Mouse (Mus musculus) neural tube, embryonic 12.5 days (tissue): ENCODE results near the gene Ttc23. TPM values are rescaled to one million over a fixed set of nuclear protein-coding genes. Genes with fewer than 3 reads are reported as not detected.

Experiments
- ATAC-seq: fragments of 200-750 bp; cut with Nextera tagmentation; 2 replicates; pipeline ENCODE4 v1.8.0; 2017; ENCODE audit warnings: low read depth, mild to moderate bottlenecking, moderate TSS enrichment, moderate library complexity; ENCODE audit not compliant: low FRiP score
- H3K27ac ChIP-seq: fragments of 300-500 bp; sonication (generic); 2 replicates; pipeline ENCODE4 v1.5.1; 2016
- H3K27me3 ChIP-seq: fragments of 300-500 bp; sonication (generic); replicated peaks from 2 replicates; pipeline ENCODE4 v1.6.1; 2016; ENCODE audit warnings: mild to moderate bottlenecking
- H3K36me3 ChIP-seq: fragments of 300-500 bp; sonication (generic); 2 replicates; pipeline ENCODE4 v1.6.1; 2016; ENCODE audit warnings: mild to moderate bottlenecking
- H3K4me1 ChIP-seq: fragments of 300-500 bp; sonication (generic); 2 replicates; pipeline ENCODE4 v1.6.1; 2016
- H3K4me2 ChIP-seq: fragments of 300-500 bp; sonication (generic); replicated peaks from 2 replicates; pipeline ENCODE4 v1.6.1; 2016; ENCODE audit warnings: mild to moderate bottlenecking
- H3K4me3 ChIP-seq: fragments of 300-500 bp; sonication (generic); 2 replicates; pipeline ENCODE4 v1.5.1; 2016
- H3K9ac ChIP-seq: fragments of 300-500 bp; sonication (generic); 2 replicates; pipeline ENCODE4 v1.6.1; 2016; ENCODE audit warnings: mild to moderate bottlenecking
- H3K9me3 ChIP-seq: fragments of 300-500 bp; sonication (generic); 2 replicates; pipeline ENCODE4 v1.6.1; 2016; ENCODE audit warnings: mild to moderate bottlenecking
- WGBS: fragments of 180-500 bp; shearing (Covaris S2); methylation state at CpG from one replicate; pipeline ENCODE4 v1.1.7; 2016; 5-methylcytosine and 5-hydroxymethylcytosine counted together
- polyA plus RNA-seq: library from polyadenylated mRNA; unstranded; fragments of >200 nt; fragmentation: Nextera tagmentation; extraction: Ambion mirVana; gene quantifications from 2 replicates; pipeline ENCODE4 v1.2.1, GENCODE M21; 2016

The Ttc23 gene
- 22.2 and 23.7 TPM in 2 replicates for polyA plus RNA-seq

DNA sequence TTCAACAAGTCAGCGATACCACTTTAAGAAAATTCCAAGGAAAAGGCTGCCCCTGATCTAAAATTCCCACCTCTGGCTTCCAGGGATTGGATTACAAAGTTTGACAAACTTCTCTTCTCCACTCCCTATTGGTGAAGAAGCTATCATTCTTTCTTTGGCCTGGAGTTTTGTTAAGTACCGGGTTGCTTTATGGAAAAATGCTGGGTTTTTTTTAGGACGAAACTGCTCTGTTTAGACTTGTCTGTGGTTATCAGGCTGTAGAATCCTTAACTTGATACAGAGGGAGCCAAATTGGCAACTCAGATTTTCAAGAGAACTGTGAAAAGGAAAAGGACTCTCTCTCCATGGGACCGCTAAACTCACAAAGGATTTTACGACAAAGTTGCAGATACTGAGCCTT lies at the start of gene Ttc23:
Gene Ttc23, plus strand, starts transcription at position 134 of the 400 bp plus-strand sequence.
- Histone ChIP-seq H3K27me3 (no peaks in the 10 kb centered on the region), H3K4me2 (peak within 1 kb of the TSS; percentile 60), H3K4me1 (peaks cover 26% of the 10 kb centered on the region), H3K27ac (no peak within 1 kb of the TSS), H3K36me3 (no peaks in the 10 kb centered on the region), H3K4me3 (peak within 1 kb of the TSS; percentile 64), H3K9me3 (no peaks in the 10 kb centered on the region), H3K9ac (peak within 1 kb of the TSS; percentile 59)
- WGBS, result 1% methylated on average over 5 of the region's 5 CpGs
- no peak for ATAC-seq

DNA sequence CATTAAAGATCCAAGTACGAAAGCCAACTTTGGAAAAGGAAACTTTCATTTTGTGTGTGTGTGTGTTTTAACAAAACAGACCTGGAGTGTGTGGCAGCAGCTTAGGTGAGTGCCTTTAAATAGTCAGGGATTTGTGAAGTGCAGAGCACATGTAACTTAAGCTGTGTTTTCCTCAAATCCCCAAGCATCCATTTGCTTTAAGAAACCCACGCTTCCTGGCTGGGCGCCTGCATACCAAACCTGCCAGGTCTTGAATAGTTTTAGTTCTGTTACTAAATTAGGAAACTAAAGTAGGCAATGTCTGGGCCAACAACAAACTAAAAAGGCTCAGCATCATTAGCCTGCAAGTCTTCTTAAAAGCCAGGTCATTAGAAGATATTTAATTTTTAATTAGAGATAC lies 49.2 kb upstream of the Ttc23 start:
- Histone ChIP-seq H3K4me1 (no peaks in the 10 kb centered on the region), H3K27me3 (no peaks in the 10 kb centered on the region), H3K27ac (no peak overlapping the region), H3K36me3 (no peaks in the 10 kb centered on the region), H3K4me2 (no peak overlapping the region), H3K4me3 (no peak overlapping the region), H3K9ac (no peak overlapping the region), H3K9me3 (no peaks in the 10 kb centered on the region)
- WGBS, result 85% methylated on average over 3 of the region's 3 CpGs
- no peak for ATAC-seq

DNA sequence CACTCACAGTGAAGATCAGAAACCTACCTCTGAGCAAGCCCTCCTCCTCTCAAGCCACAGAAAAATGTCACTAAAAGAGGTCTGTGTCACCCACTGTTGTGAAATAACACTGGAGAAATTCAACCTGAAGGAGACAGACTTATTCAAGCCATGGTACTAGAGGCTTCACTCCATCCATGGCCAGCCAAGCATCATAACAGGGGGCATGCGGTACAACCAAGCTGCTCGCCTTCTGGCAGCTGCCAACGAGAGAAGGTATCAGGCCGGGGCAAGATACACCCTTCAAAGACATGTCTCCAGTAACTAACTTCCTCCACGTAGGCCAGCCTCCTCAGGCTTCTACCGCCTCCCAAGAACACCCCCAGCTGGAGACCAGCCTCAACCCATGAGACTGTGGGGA lies 42.1 kb upstream of the Ttc23 start:
- H3K9ac ChIP-seq, result no peak overlapping the region
- no peak for ATAC-seq
- no peaks in the 10 kb centered on the region for H3K27me3 ChIP-seq
- no peaks in the 10 kb centered on the region for H3K36me3 ChIP-seq
- WGBS, result 81% methylated on average over 6 of the region's 6 CpGs
- no peak overlapping the region for H3K27ac ChIP-seq
- no peaks in the 10 kb centered on the region for H3K9me3 ChIP-seq
- no peak overlapping the region for H3K4me2 ChIP-seq
- H3K4me1 ChIP-seq, result peaks cover 9% of the 10 kb centered on the region
- no peak overlapping the region for H3K4me3 ChIP-seq

DNA sequence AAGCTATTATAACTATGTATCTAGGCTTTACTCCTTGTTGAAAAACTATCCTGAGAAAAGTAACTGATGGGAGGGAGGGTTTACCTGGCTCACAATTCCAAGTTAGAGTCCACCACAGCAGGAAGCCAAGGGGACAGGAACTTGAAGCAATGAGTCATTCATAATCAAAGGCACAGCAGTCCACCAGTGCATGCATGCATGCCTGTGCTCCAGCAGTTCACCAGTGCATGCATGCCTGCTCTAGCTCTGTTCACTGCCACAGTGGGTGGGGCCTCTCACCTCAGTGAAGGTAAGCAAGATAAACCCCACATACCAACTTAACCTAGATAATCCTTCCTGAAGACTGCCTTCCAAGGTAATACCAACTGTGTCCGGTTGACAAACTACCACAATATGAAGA lies 41.0 kb upstream of the Ttc23 start:
- Histone ChIP-seq H3K27me3 (no peaks in the 10 kb centered on the region), H3K9ac (no peak overlapping the region), H3K9me3 (no peaks in the 10 kb centered on the region), H3K36me3 (no peaks in the 10 kb centered on the region), H3K4me3 (no peak overlapping the region), H3K4me2 (no peak overlapping the region), H3K4me1 (peaks cover 9% of the 10 kb centered on the region), H3K27ac (no peak overlapping the region)
- 91% methylated on average over 1 of the region's 1 CpGs for WGBS
- no peak for ATAC-seq

DNA sequence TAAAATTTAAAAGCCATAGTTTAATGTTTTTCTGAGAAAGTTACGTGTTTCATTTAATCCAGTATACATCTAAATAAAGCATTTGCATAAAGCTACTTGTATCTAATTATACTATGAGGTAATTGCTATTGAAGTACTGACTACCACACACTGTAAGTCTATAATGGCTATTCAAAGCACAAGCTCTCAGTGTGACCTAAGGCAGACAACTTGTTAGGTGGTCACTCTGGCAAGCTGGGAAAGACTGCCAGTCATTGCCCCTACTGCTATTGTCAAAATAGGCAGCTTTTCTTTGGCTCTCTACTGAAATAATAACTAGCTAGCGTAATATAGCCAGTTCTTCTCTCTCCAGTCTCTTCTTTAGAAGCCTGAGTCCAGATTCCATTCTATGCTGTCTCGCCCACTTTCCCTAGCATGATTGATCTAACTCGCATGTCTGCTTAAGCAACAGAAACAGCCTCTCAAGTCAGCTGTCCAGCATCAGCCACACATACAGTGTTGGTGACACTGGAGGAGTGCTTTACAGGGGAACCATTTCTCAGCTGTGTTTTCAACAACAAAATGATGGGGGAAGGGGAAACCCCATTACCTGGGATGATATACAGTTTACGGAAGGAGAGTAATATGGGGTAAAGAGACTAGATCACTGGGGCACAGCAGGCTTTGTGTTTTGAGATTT lies 39.4 kb upstream of the Ttc23 start:
- Histone ChIP-seq H3K4me3 (no peak overlapping the region), H3K4me1 (peaks cover 9% of the 10 kb centered on the region), H3K9ac (no peak overlapping the region), H3K9me3 (no peaks in the 10 kb centered on the region), H3K36me3 (no peaks in the 10 kb centered on the region), H3K4me2 (no peak overlapping the region), H3K27me3 (no peaks in the 10 kb centered on the region), H3K27ac (no peak overlapping the region)
- no peak for ATAC-seq
- WGBS, result 74% methylated on average over 5 of the region's 5 CpGs

DNA sequence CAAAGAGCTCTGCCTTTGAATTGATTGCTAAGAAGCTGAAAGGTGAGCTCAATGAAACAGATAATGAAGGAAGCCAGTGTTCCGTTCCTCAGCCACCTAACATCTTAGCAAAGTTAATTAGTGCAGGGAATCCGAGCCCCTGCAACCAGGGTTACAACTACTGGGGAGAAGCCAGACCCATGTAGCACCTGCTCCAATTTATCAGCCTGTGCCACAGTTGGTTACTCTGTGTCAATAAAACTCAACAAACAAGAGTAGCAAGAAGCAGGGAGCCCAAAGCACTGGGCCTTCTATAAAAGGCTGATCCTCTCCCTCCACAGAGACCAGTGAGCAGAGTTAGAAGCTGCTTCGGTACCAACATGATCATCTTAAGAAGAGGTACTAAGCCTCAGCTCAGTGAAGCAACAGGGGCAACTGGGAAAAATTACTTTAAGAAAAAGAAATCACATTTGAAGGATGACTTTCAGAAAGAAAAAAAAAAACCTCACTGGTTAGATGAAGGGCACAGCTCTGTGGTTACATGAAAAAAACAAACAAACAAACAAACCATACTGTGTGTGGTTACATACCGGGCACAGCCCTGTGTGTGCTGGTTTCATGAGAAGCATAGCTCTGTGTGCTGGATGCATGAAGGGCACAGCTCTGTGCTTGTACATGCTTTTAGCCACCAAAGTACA lies 38.7 kb upstream of the Ttc23 start:
- Histone ChIP-seq H3K36me3 (no peaks in the 10 kb centered on the region), H3K27ac (no peak overlapping the region), H3K9me3 (no peaks in the 10 kb centered on the region), H3K27me3 (no peaks in the 10 kb centered on the region), H3K4me3 (no peak overlapping the region), H3K4me2 (no peak overlapping the region), H3K4me1 (peaks cover 9% of the 10 kb centered on the region), H3K9ac (no peak overlapping the region)
- no peak for ATAC-seq
- WGBS, result 38% methylated on average over 4 of the region's 4 CpGs

DNA sequence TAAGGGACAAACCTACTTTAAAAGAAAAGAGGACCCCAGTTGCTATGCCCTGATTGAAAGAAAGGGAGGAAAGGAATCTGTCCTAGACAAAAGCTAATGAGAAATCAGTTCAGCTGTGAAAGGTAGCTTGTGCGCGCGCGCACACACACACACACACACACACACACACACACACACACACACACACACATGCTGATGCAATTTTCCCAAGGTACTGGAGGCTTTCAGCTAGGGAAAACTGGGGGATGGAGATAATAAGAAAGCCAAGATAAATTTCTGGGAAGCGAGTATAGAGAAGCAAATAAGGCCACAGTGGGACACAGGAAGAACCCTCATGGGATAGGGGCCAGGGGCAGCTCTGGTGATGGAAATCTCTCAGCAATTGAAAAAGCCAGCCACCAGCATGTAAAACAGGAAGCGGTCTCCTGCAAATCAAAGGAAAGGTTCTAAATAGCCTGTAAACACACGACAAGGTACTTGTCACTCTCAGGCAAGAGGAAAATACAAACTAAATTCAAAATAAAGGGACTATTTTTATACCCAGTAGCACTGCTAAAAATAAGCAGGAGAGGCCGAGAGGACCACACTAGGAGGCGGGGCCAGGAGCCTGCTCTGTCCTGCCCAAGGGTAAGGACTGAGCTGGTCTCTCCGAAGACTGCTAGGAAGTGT lies 33.3 kb upstream of the Ttc23 start:
- Histone ChIP-seq H3K27ac (no peak overlapping the region), H3K9ac (no peak overlapping the region), H3K9me3 (no peaks in the 10 kb centered on the region), H3K4me2 (no peak overlapping the region), H3K4me1 (no peaks in the 10 kb centered on the region; the same call in 1 of the 2 replicates), H3K27me3 (no peaks in the 10 kb centered on the region), H3K4me3 (no peak overlapping the region), H3K36me3 (no peaks in the 10 kb centered on the region; the same call in 1 of the 2 replicates)
- WGBS, result 69% methylated on average over 10 of the region's 10 CpGs
- no peak for ATAC-seq

DNA sequence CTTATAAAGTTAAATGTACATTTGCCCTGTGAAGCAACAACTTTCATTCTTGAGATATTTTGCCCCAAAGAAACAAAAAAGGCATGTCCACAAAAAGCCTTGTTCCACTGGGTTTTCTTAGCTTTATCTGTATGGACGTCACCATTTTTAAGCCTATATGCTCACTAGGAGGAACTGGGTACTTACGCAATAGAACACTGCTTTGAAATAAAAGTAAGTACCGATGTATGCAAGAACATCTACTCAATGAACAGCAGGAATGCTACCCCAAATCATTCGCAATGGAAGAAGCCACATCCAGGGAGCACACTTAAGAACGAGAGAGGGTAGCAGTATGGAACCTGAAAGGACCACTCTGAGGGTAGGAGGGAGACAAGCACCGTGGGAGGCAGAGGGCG lies 32.7 kb upstream of the Ttc23 start:
- no peak overlapping the region for H3K4me3 ChIP-seq
- H3K36me3 ChIP-seq, result no peaks in the 10 kb centered on the region; the same call in 1 of the 2 replicates
- 85% methylated on average over 7 of the region's 7 CpGs for WGBS
- no peaks in the 10 kb centered on the region for H3K27me3 ChIP-seq
- H3K27ac ChIP-seq, result no peak overlapping the region
- no peaks in the 10 kb centered on the region for H3K9me3 ChIP-seq
- H3K9ac ChIP-seq, result no peak overlapping the region
- no peaks in the 10 kb centered on the region; the same call in 1 of the 2 replicates for H3K4me1 ChIP-seq
- no peak overlapping the region for H3K4me2 ChIP-seq
- no peak for ATAC-seq

DNA sequence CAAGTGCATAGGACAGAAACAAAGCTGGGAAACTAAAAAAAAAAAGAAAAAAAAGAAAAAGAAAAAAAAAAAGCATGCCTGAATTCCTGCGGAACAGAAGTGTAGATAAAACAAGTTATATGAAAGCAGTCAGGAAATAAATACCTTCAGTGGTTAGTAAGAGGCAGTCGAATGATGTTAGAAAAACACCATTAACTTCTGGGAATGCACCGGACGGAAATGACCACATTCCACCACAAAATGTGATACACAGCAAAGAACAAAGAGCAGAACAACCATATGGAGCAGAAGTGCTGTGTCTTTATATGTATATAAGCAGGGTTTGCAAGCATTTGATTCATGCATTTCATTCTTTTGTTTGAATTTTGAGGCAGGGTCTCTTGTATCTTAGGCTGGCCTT lies 30.3 kb upstream of the Ttc23 start:
- WGBS, result 84% methylated on average over 4 of the region's 4 CpGs
- no peak for ATAC-seq

DNA sequence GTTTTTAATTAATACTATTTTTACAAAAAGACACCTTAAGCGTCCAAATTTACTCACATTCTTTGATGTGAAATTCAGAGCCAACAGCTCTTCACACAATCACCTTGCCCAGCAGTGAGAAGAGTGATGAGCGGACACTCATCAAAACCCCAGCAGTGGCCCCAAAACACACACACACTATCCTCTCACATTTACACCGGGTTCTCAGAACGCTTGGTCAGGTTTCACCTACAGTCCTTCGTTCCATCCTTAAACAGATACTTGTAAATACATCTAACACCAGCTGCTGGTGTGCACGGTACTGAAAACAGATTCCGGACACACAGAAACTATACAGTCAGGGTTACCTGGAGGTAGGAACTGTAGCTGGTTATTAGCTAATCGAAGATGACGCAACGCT lies 29.6 kb upstream of the Ttc23 start:
- WGBS, result 92% methylated on average over 10 of the region's 10 CpGs

More for the DNA sequence above, 30.3 kb upstream of the Ttc23 start:
- no peaks in the 10 kb centered on the region; the same call in 1 of the 2 replicates for H3K4me1 ChIP-seq
- H3K36me3 ChIP-seq, result no peaks in the 10 kb centered on the region; the same call in 1 of the 2 replicates
- H3K27me3 ChIP-seq, result no peaks in the 10 kb centered on the region
- H3K9ac ChIP-seq, result no peak overlapping the region
- no peak overlapping the region for H3K4me3 ChIP-seq
- H3K27ac ChIP-seq, result no peak overlapping the region
- H3K9me3 ChIP-seq, result no peaks in the 10 kb centered on the region
- H3K4me2 ChIP-seq, result no peak overlapping the region

DNA sequence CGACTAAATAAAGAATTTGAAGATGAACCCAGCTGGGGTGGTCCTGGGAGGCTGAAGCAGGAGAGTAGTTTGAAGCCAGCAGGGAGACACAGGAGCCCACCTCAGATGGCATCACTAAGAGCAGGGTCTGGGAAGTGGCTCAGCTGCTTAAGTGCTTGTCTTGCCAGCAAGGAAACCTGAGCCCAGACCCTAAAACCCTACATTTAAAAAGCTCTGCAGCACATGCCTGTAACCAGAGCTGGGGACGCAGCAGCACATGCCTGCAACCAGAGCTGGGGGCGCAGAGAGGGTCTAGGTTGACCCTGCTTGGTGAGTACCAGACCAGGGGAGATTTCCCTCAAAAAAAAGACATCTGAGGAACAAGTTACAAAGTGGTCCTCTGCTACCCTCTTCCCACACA lies 28.9 kb upstream of the Ttc23 start:
- Histone ChIP-seq H3K9ac (no peak overlapping the region), H3K27ac (no peak overlapping the region), H3K4me1 (no peaks in the 10 kb centered on the region; the same call in 1 of the 2 replicates), H3K9me3 (no peaks in the 10 kb centered on the region), H3K4me2 (no peak overlapping the region), H3K36me3 (no peaks in the 10 kb centered on the region; the same call in 1 of the 2 replicates), H3K4me3 (no peak overlapping the region), H3K27me3 (no peaks in the 10 kb centered on the region)
- WGBS, result 83% methylated on average over 3 of the region's 3 CpGs
- no peak for ATAC-seq

More for the DNA sequence above, 29.6 kb upstream of the Ttc23 start:
- Histone ChIP-seq H3K9me3 (no peaks in the 10 kb centered on the region), H3K4me3 (no peak overlapping the region), H3K4me1 (no peaks in the 10 kb centered on the region; the same call in 1 of the 2 replicates), H3K27me3 (no peaks in the 10 kb centered on the region), H3K36me3 (no peaks in the 10 kb centered on the region; the same call in 1 of the 2 replicates), H3K27ac (no peak overlapping the region), H3K9ac (no peak overlapping the region), H3K4me2 (no peak overlapping the region)
- no peak for ATAC-seq

DNA sequence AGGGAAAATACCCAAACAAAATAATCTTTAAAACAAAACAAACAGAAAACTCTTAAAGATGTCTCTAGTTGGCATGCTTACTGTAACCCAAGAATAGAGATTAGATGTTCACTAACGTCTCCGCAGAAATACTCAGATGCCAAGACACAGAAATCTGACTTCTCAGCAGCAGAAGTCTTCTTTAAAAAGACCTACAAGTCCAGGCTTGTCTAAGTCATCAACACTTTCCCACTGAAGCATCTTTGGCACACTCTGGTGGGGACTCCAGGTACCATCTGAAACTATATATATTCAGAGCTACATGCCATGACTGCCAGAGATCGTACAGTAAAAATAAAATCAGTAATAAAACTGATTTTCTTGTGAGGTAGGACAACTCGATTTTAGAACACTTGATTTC lies 27.4 kb upstream of the Ttc23 start:
- H3K9ac ChIP-seq, result no peak overlapping the region
- no peaks in the 10 kb centered on the region; the same call in 1 of the 2 replicates for H3K36me3 ChIP-seq

More for the DNA sequence above, 27.4 kb upstream of the Ttc23 start:
- H3K27me3 ChIP-seq, result no peaks in the 10 kb centered on the region
- no peak overlapping the region for H3K27ac ChIP-seq
- 84% methylated on average over 4 of the region's 4 CpGs for WGBS
- H3K9me3 ChIP-seq, result no peaks in the 10 kb centered on the region
- no peak overlapping the region for H3K4me3 ChIP-seq
- H3K4me2 ChIP-seq, result no peak overlapping the region
- ATAC-seq, result no peak
- H3K4me1 ChIP-seq, result no peaks in the 10 kb centered on the region
